Mouse (Mus musculus) cerebellum, adult 2 months (tissue): ENCODE measurements at regions not wholly inside any gene's neighbourhood (a gene's known extent, or its start where the extent isn't known, plus 50 kb on each side); places are given as distances from the start of the nearest gene placed in this dataset.

Experiments
- CTCF ChIP-seq: fragments of 200-500 bp; IDR thresholded peaks from 2 replicates; pipeline ENCODE4 v1.5.1; 2011; ENCODE audit warnings: low read depth, mild to moderate bottlenecking, control low read depth, low read length, moderate library complexity, borderline replicate concordance; ENCODE audit not compliant: insufficient read depth
- POLR2A ChIP-seq: fragments of 200-500 bp; IDR thresholded peaks from 2 replicates; pipeline ENCODE4 v1.6.1; 2011; ENCODE audit warnings: low read length, control low read depth, borderline replicate concordance; ENCODE audit not compliant: insufficient read depth

GRCm38 (mm10) chr4:101329060-101329459, 64.0 kb upstream of the Jak1 start:
- TF ChIP-seq POLR2A, result no peak
- TF ChIP-seq CTCF, result no peak
